Mouse (Mus musculus) hematopoietic stem cell, adult 5-6 weeks (primary cell): ENCODE measurements at regions not wholly inside any gene's neighbourhood (a gene's known extent, or its start where the extent isn't known, plus 50 kb on each side); places are given as distances from the start of the nearest gene placed in this dataset.

Experiments used
- ATAC-seq, 2 experiments: fragments of 125-278 bp in 1 of 2; replicated peaks in 1 of 2; 2 replicates each; pipeline ENCODE4 v1.8.0; 2016 to 2017; ENCODE audit warnings: inconsistent platforms in 2 of 2, mild to moderate bottlenecking in 2 of 2, moderate number of reproducible peaks in 2 of 2, low read depth in 1 of 2, moderate TSS enrichment in 1 of 2; ENCODE audit not compliant: low FRiP score in 2 of 2, poor library complexity in 2 of 2, severe bottlenecking in 2 of 2, insufficient read depth in 1 of 2, low TSS enrichment in 1 of 2

- no peak for ATAC-seq
Observed at GRCm38 (mm10) chr15:63020826-63021225, 824.2 kb downstream of the Gsdmc2 start.

- no peak for ATAC-seq
Observed at GRCm38 (mm10) chr15:63017966-63018365, 827.0 kb downstream of the Gsdmc2 start.

DNA sequence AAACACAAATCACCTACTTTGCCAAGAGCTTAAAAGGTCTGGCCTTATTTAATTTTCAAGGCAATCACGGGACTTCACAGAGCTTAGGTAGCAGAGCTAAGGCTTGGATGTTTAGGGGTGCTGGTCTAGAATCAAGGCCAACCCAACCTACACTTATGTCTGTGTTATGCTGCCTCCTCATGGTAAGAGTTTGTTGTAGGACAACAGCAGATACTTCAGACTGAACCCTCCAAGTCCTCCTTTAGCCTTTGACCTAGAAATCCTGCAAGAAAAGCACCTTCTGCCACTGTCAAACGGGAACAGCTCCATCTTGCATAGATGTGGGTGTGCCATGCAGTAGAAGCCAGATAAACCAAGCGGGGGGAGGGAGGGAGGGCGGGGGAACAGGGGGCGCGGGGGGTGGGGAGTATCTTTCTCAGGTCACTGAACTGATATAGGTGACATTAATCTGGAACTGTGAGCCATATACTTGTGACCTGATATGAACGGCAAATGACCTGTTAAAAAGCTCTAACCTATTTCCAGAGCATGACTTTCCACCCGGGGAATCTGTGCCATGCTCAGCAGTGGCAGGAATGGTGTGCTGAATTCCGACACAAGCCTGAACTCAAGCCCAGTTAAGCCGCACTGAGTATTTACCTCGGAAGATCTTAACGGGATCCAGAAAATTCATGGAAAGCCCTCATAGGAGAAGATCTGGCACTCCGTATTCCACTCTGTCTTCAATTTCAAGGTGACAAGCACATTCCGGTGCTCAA lies 838.3 kb downstream of the Gsdmc2 start:
- ATAC-seq = no peak

- ATAC-seq = no peak
Observed at GRCm38 (mm10) chr15:62994691-62995090, 850.3 kb downstream of the Gsdmc2 start.

GRCm38 (mm10) chr15:62986871-62987270 lies 858.1 kb downstream of the Gsdmc2 start:
- ATAC-seq = no peak

DNA sequence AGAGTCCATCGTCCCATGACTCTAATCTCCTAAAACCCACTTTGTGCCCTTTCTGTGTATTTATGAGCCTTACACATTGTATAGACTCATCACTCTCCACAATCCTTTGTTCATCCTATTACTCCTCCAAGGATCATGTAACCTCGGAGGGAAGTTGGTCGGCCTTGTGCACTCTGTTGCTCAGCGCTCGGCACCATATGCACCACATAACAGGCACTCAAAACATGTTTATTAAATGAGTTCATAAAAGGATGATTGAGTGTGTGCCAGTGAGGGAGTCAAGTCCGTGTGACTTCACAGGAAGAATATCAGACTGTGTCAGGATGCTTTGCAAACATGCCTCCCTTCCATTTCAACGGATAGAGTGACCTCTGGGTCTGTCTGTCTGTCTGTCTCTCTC lies 858.8 kb downstream of the Gsdmc2 start:
- ATAC-seq = no peak

GRCm38 (mm10) chr15:62970566-62970965 lies 874.4 kb downstream of the Gsdmc2 start:
- no peak for ATAC-seq

GRCm38 (mm10) chr15:62962681-62963080 lies 882.3 kb downstream of the Gsdmc2 start:
- ATAC-seq = no peak

DNA sequence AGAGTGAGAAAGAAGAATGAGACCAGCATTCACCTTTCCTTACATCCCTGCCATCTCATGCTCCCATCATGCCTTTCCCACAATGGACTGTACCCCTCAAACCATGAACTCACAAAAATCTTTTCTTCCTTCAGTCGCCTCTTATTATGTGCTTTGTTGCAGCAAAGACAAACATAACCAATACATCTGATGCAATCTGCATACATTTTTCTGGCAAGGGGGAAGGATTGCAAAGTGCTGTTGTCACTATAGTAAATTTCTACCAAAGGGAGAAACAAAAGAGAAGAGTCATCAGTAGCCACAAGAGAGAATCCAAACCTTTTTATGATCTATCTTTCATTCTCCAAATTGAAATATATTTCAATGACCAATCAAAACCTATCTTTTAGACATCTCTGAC lies 884.4 kb downstream of the Gsdmc2 start:
- no peak for ATAC-seq

- ATAC-seq = no peak
Observed at GRCm38 (mm10) chr15:62958506-62959330, 886.3 kb downstream of the Gsdmc2 start.

DNA sequence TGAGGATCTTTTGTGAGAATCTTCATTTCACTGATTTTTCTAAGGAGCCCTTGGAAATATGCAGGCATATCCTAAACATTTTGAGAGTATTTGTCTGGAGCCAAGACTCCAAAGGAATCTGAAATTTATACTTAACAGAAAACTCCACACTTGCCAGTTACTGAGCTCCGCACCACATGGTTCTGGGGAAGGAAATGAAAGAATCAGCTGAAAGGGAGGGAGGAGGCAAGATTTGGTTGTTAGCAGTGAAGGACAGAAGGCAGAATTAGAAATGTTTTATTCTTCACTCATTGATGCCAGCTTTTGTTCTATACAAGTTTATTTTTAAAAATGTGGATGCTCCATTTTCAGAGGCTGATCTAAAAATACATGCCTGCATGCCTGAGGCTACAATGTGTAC lies 890.1 kb downstream of the Gsdmc2 start:
- ATAC-seq = no peak

DNA sequence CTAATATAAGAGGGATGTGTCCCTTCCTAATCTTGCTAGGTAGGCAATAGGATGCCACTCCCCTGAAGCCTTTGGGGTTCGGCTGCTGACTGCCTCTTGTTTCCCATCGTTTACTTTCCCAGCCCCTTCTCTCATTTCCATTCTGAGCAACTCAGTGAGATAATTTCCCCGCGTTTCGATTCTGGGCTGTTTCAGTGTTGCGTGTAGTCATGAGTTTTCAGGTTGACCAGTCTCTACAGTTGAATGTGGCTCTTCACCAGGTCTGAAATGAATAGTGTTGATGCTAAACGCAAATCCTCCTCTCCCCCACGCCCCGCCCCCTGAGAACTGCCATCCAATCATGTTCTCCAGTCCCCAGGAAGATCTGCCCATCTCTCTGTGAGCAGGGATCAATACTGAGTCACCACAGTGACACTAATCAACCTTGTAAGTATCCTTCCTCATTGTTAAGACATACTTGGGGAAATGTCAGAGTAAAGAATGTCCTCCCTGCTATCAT lies 890.6 kb downstream of the Gsdmc2 start:
- no peak for ATAC-seq

DNA sequence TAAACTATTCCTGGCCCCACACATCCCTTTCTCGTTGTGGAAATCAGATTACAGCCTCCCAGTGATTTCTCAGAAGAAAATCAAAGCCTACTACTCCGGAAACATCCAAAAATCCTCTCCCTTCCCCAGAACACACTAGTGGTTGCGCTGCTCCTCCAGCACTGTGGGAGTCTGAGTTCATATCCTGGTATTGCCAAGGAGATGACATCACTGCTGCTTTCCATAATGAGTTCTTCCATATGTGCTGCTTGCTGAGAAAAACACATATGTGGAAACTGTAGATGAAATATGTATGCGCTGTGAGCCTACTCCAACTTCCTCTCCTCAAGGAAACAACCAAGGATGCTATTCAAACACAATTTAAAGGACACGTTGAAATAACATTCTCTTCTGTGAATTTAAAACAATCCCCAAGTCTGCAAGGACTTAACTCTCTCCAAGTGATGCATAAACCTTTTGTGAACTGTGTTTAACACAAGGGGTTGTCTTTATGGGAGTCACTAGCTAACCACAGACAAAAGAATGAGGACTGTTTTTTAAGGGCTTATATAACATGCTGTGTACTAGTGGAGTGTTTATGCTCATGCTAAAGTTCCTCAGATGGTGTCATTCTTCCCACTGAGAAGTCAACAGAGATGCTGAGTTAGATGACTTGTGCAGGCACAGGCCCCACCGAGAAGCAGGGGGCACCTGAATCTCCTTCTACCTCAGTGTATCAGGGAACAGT lies 891.6 kb downstream of the Gsdmc2 start:
- ATAC-seq = no peak

DNA sequence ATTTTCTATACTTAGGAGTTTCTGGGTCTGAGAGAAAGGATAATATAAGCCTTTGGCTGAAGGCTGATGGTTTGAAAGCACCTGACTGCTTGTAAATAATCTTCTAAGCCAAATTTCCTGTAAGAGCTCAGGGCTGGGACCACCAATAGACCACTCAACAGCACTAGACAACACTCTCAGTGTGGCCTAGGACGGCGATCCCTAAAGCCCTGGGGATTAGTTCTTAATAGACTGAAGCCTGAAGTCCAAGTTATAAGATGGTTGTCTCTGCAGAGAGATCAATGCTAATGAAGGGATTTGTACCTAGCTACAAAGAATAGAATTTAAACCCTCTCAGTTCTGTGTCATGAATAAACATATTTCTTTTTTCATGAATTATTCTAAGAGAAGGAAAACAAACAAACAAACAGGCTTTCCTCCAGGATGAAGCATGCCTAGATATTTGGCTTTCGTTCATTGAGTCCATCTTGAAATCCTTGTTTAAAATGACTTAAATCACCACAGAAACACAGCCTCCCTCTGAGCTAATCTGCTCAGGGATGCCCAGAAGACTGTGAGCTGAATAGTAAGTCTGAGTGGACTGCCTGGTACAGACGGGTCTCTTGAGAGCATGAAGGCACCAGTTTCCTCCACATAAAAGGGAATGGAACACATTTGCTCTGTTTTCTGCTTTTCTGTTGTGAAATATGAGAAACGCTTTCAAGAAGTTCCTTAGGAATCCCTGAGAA lies 892.3 kb downstream of the Gsdmc2 start:
- no peak for ATAC-seq

- no peak for ATAC-seq
Observed at GRCm38 (mm10) chr15:62939416-62939815, 905.6 kb downstream of the Gsdmc2 start.

- no peak for ATAC-seq
Observed at GRCm38 (mm10) chr15:62937756-62938155, 907.2 kb downstream of the Gsdmc2 start.

GRCm38 (mm10) chr15:62934522-62935189 lies 910.3 kb downstream of the Gsdmc2 start:
- no peak for ATAC-seq
